Mouse (Mus musculus) heart, embryonic 12.5 days (tissue): ENCODE measurements at regions not wholly inside any gene's neighbourhood (a gene's known extent, or its start where the extent isn't known, plus 50 kb on each side); places are given as distances from the start of the nearest gene placed in this dataset.

Source experiments
- ATAC-seq: fragments of 200-750 bp; cut with Nextera tagmentation; 2 replicates; pipeline ENCODE4 v1.8.0; 2017; ENCODE audit warnings: moderate TSS enrichment, moderate library complexity; ENCODE audit not compliant: insufficient number of reproducible peaks, low FRiP score
- H3K27ac ChIP-seq: fragments of 300-500 bp; sonication (generic); 2 replicates; pipeline ENCODE4 v1.5.1; 2016; ENCODE audit warnings: mild to moderate bottlenecking, moderate library complexity; ENCODE audit not compliant: poor library complexity, severe bottlenecking
- H3K27me3 ChIP-seq: fragments of 300-500 bp; sonication (generic); replicated peaks from 2 replicates; pipeline ENCODE4 v1.6.1; 2016; ENCODE audit warnings: mild to moderate bottlenecking, moderate library complexity
- H3K36me3 ChIP-seq: fragments of 300-500 bp; sonication (generic); 2 replicates; pipeline ENCODE4 v1.6.1; 2016; ENCODE audit warnings: mild to moderate bottlenecking, moderate library complexity
- H3K4me1 ChIP-seq: fragments of 300-500 bp; sonication (generic); replicated peaks from 2 replicates; pipeline ENCODE4 v1.6.1; 2016; ENCODE audit warnings: mild to moderate bottlenecking
- H3K4me2 ChIP-seq: fragments of 300-500 bp; sonication (generic); 2 replicates; pipeline ENCODE4 v1.6.1; 2016; ENCODE audit warnings: mild to moderate bottlenecking, moderate library complexity
- H3K4me3 ChIP-seq: fragments of 300-500 bp; sonication (generic); 2 replicates; pipeline ENCODE4 v1.5.1; 2016; ENCODE audit warnings: mild to moderate bottlenecking
- H3K9ac ChIP-seq: fragments of 300-500 bp; sonication (generic); 2 replicates; pipeline ENCODE4 v1.6.1; 2016; ENCODE audit warnings: mild to moderate bottlenecking, moderate library complexity
- H3K9me3 ChIP-seq: fragments of 300-500 bp; sonication (generic); replicated peaks from 2 replicates; pipeline ENCODE4 v1.6.1; 2016; ENCODE audit warnings: mild to moderate bottlenecking, moderate library complexity
- whole genome bisulfite sequencing: fragments of 180-500 bp; shearing (Covaris S2); methylation state at CpG from one replicate; pipeline ENCODE4 v1.1.7; 2016; 5-methylcytosine and 5-hydroxymethylcytosine counted together

DNA sequence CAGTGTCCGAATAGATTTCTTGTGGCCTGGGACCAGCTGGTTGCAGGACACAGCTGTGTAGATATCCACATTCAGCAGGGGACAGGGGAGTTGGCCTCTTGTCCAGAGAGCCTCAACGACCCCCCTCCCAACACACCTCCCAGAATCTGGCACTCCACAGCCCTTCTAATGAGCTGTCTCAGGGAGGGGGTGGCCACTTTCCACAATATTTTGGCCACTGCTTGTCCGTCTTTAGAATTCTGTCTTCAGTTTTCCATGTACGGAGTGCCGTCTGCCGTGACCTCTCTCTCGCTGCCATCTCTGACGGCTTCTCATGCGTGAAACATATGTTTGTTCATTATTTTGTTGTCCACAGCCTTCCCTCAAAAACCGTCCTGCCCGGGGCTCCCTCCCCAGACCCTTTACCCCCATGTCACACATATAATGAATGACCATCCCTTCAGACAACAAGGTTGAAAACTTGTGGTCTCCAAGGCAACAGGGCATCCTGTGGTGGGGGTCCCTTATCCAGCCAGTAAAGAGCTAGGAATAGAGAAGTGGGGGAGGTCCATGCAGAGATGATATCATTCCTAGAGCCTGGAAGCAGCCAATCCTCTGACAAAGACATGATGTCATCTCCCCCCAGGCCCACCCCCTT lies 200.3 kb downstream of the Sox9 start:
- Histone ChIP-seq H3K4me1 (peaks cover 32% of the 10 kb centered on the region), H3K9ac (no peak overlapping the region), H3K9me3 (no peaks in the 10 kb centered on the region), H3K36me3 (no peaks in the 10 kb centered on the region), H3K4me2 (no peak overlapping the region), H3K27ac (no peak overlapping the region), H3K27me3 (peaks cover 39% of the 10 kb centered on the region), H3K4me3 (no peak overlapping the region)
- WGBS = 67% methylated on average over 11 of the region's 11 CpGs
- no peak for ATAC-seq

DNA sequence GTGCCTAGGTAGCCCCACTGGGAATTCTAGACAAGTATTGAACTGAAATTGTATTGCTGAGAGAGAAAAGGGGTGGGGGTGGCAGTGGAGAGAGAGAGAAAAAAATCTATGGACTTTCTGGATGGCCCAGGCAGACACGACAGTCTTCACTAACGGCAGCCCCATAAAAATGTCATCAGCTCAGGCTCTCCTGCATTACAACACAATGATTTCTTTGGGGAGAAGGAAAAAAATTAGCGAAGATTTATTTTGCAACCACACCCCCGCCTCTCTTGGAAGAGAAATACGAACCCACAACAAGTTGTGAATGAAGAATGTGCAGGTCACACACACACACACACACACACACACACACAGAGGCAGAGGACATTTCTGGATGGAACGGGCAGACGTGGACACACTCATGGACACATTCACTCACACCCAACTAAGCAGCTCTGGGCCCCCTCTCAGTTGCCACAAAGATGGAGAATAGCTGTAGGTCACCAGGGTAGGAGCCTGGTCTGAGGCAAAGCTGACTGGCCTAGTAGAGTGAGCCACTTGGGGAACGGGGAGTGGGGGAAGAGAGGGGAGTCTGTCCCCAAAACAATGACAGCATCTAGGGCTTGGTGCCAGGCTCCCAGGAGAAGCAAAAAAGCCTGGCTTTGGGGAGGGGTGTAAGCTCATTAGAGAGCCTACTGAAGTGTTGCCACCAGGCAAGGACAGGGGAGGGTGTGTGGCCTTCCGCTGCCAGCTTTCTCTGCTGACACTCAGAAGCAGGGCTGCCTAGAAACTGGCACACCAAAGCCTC lies 201.0 kb downstream of the Sox9 start:
- no peak overlapping the region for H3K27ac ChIP-seq
- no peak for ATAC-seq
- no peaks in the 10 kb centered on the region for H3K9me3 ChIP-seq
- peaks cover 40% of the 10 kb centered on the region for H3K27me3 ChIP-seq
- no peaks in the 10 kb centered on the region for H3K36me3 ChIP-seq
- no peak overlapping the region for H3K4me3 ChIP-seq
- no peak overlapping the region for H3K9ac ChIP-seq
- no peak overlapping the region for H3K4me2 ChIP-seq
- H3K4me1 ChIP-seq = peaks cover 32% of the 10 kb centered on the region
- 71% methylated on average over 9 of the region's 9 CpGs for WGBS

DNA sequence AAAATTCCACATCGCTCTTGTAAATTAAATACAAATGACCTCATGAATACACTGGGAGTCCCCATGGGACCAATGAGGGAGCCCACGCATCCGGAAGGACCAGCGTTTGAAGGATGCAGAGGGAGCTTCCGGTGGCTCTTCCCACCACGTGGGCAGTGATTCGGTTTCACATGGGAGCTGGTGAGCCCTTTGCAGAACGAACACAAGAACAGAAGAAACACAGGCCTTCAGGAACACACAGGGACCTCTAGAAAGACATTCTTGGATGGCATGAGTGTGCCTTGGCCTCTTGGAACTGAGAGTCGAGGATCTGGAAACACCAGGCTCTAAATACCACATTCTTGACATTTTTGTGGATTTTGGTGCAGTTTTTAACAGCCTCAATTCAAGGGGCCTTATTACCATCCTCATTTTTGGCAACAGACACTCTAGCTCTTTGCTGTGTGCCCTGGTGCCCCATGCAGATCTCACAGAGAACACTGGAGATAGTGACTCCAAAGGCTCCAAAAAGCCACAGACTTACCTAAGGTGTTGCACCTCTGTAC lies 204.1 kb downstream of the Sox9 start:
- Histone ChIP-seq H3K27ac (no peak overlapping the region), H3K4me3 (no peak overlapping the region), H3K9ac (no peak overlapping the region), H3K36me3 (no peaks in the 10 kb centered on the region), H3K4me2 (no peak overlapping the region), H3K4me1 (peaks cover 35% of the 10 kb centered on the region), H3K9me3 (no peaks in the 10 kb centered on the region), H3K27me3 (peaks cover 44% of the 10 kb centered on the region)
- WGBS = 77% methylated on average over 9 of the region's 9 CpGs
- no peak for ATAC-seq

DNA sequence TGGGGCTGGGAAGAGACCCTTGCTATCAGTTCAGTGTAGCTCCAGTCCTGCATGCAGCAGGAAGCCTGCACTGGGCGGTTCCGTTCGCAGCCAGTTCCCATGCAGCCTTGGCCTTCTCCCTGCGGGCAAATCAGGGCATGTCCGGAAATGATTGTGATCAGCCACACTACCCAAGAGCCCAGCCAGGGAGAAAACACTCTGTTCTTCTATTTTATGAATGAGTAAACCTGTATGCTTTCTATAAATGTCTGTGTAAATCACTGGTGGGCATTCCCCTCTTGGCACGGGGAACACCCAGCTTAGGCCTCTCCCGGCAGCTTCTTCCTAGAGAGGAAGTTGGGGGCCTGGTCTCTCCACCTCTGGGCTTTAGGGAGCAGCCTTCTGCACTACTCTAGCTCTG lies 205.8 kb downstream of the Sox9 start:
- H3K9me3 ChIP-seq = no peaks in the 10 kb centered on the region
- 65% methylated on average over 7 of the region's 7 CpGs for WGBS
- H3K36me3 ChIP-seq = no peaks in the 10 kb centered on the region
- H3K27me3 ChIP-seq = peaks cover 42% of the 10 kb centered on the region
- H3K27ac ChIP-seq = no peak overlapping the region
- H3K4me2 ChIP-seq = no peak overlapping the region
- no peak overlapping the region for H3K4me3 ChIP-seq
- no peak for ATAC-seq
- peaks cover 35% of the 10 kb centered on the region for H3K4me1 ChIP-seq
- no peak overlapping the region for H3K9ac ChIP-seq

DNA sequence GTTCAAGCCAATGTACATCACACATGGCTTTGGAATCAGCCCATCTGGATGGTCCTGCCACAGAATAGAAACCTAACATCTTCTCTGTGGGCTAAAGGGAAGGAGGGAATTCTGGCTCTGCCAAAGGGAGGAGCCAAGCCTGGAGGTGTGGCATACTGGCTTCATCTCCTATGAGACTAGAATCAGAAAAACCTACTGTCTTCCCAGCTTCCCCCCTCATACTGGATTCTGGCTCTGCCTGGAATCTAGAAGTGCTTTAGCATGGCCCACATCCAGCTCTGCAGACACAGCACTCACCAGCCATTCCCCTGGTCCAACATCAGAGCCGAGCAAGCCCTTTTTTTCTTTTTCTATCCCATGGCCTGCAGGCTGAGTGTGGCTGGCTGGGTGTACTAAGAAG lies 206.9 kb downstream of the Sox9 start:
- no peaks in the 10 kb centered on the region for H3K36me3 ChIP-seq
- H3K4me3 ChIP-seq = no peak overlapping the region
- H3K4me1 ChIP-seq = peaks cover 30% of the 10 kb centered on the region
- H3K4me2 ChIP-seq = no peak overlapping the region
- 44% methylated on average over 1 of the region's 1 CpGs for WGBS
- no peak overlapping the region for H3K27ac ChIP-seq
- peaks cover 37% of the 10 kb centered on the region for H3K27me3 ChIP-seq
- ATAC-seq = no peak
- no peak overlapping the region for H3K9ac ChIP-seq
- H3K9me3 ChIP-seq = no peaks in the 10 kb centered on the region

DNA sequence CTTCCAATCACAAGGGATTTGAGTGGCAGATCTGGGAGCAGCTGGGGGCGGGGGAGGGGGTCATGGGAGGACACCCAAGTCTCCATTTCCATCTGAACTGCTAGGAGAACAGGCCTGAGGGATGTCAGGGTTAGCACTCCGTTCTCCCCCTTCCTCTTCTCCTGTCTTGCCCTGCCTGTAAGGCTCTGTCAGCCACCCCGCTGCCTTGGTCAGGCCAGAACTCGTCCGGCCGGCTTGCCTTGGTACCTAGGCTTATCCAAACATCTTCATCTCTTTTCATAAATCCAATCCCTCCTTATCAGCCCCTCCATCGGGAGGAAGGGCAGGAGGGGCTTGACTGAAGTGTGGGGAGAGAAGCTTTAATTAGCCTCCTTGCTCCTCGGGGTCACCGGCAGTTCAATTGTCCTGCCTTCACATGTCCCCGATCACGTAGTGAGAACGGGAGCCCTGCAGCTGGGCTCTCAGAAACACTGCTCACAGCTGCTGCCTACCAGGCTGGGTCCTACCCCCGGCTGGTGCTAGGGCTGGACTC lies 208.0 kb downstream of the Sox9 start:
- no peak for ATAC-seq

DNA sequence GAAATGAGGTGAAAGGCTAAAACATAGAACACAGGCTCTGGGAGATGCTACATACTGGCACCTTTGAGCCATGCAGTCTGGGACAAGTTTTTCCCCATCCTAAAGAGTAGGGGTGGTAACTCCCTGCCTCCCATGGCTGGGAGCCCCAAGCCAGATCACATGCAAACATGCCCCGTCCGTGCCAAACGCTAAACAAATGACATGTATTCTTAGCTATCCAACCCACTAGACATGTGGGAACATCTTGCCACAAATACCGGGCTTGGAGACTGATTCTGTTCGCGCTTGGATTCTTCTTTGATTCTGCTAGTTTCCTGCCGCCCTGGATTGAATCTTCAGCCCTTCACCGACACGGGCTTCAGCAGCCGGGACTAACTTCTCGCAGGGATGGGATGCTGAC lies 208.7 kb downstream of the Sox9 start:
- 85% methylated on average over 11 of the region's 11 CpGs for WGBS
- Histone ChIP-seq H3K9ac (no peak overlapping the region), H3K36me3 (no peaks in the 10 kb centered on the region), H3K4me1 (peaks cover 30% of the 10 kb centered on the region), H3K9me3 (no peaks in the 10 kb centered on the region), H3K4me3 (no peak overlapping the region), H3K4me2 (no peak overlapping the region), H3K27me3 (peaks cover 27% of the 10 kb centered on the region), H3K27ac (no peak overlapping the region)
- ATAC-seq = no peak

More for the DNA sequence above, 208.0 kb downstream of the Sox9 start:
- H3K9me3 ChIP-seq = no peaks in the 10 kb centered on the region
- no peak overlapping the region for H3K4me3 ChIP-seq
- H3K9ac ChIP-seq = no peak overlapping the region
- H3K4me2 ChIP-seq = no peak overlapping the region
- peaks cover 30% of the 10 kb centered on the region for H3K4me1 ChIP-seq
- 43% methylated on average over 13 of the region's 13 CpGs for WGBS
- no peaks in the 10 kb centered on the region for H3K36me3 ChIP-seq
- peaks cover 28% of the 10 kb centered on the region for H3K27me3 ChIP-seq
- no peak overlapping the region for H3K27ac ChIP-seq

- Histone ChIP-seq H3K9me3 (no peaks in the 10 kb centered on the region), H3K4me2 (0 out of 2 replicates have a peak overlapping the region, but pooled peaks have one; percentile 7), H3K9ac (no peak overlapping the region), H3K36me3 (no peaks in the 10 kb centered on the region), H3K27ac (no peak overlapping the region), H3K4me3 (no peak overlapping the region), H3K27me3 (peaks cover 16% of the 10 kb centered on the region; the same call in 1 of the 2 replicates), H3K4me1 (peaks cover 30% of the 10 kb centered on the region)
- no peak for ATAC-seq
- 36% methylated on average over 13 of the region's 13 CpGs for WGBS
Observed at GRCm38 (mm10) chr11:112991862-112992261, 209.8 kb downstream of the Sox9 start.

DNA sequence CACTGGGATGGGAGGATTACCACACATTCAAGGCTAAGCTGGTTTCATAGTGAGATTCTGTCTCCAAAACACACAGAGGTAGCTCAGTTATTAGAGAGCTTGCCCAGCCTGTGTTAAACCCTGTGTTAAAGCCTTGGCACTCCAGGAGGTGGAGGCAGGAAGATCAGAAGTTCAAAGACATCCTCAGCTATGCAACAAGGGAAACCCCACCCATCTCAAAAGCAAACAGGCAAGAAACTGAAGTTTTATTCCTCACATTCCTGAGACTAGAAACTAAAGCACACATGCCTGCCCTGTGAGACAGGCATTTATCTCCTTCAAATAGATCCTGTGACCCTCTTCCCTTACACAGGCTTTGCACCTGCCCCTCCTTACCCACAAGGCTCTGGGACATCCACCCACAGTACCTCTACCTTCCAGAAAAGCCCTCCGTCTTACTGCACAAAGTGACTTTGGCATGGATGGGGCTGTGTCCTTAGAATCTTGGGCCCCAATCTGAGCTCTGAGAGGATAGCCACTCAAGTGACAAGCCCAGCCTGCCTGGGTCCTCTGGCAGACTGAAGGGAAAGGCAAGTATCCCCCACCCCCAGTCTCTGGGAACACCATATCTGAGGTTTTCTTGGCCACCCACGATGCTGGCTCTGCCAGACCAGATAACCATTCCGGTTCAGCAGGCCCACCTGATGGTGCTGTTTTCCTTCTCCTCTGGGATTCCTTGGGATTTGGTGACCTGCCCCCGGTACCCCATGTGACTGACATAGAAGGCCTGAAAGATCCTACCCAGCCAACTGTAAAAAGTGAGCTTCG lies 217.0 kb downstream of the Sox9 start:
- H3K4me2 ChIP-seq = no peak overlapping the region
- H3K4me3 ChIP-seq = no peak overlapping the region
- H3K9me3 ChIP-seq = no peaks in the 10 kb centered on the region
- ATAC-seq = no peak
- H3K27me3 ChIP-seq = peaks cover 23% of the 10 kb centered on the region
- 27% methylated on average over 5 of the region's 5 CpGs for WGBS
- H3K27ac ChIP-seq = no peak overlapping the region
- H3K9ac ChIP-seq = no peak overlapping the region
- no peaks in the 10 kb centered on the region for H3K36me3 ChIP-seq
- H3K4me1 ChIP-seq = 0 out of 2 replicates have a peak, but pooled peaks cover 8% of the 10 kb centered on the region

DNA sequence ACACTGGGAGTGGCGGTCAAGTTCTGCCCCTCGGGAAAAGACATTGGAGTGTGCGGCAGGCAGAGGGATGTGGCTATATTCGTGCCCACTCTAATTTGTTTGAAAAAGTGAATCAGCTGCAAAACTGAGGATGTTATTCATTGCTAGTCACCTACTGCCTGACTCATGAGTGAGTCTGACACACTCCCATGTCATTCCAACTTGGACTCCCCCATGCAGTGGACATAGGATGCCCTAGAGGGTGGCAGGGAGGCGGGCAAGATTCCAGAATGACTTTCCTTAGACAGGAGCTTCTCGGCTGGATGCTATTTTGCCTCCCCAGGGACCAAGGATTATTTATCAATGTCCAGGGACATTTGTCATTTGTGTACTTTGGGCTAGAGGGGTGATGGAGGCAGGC lies 219.0 kb downstream of the Sox9 start:
- H3K9me3 ChIP-seq = no peaks in the 10 kb centered on the region
- 80% methylated on average over 6 of the region's 6 CpGs for WGBS
- ATAC-seq = no peak
- H3K4me3 ChIP-seq = no peak overlapping the region
- H3K27me3 ChIP-seq = peaks cover 23% of the 10 kb centered on the region
- no peak overlapping the region for H3K9ac ChIP-seq
- H3K36me3 ChIP-seq = no peaks in the 10 kb centered on the region
- H3K27ac ChIP-seq = no peak overlapping the region
- 0 out of 2 replicates have a peak, but pooled peaks cover 8% of the 10 kb centered on the region for H3K4me1 ChIP-seq
- H3K4me2 ChIP-seq = no peak overlapping the region

GRCm38 (mm10) chr11:113005895-113006294 lies 223.9 kb downstream of the Sox9 start:
- H3K9me3 ChIP-seq = no peaks in the 10 kb centered on the region
- WGBS = 44% methylated on average over 9 of the region's 9 CpGs
- no peak for ATAC-seq
- H3K4me2 ChIP-seq = no peak overlapping the region
- peaks cover 8% of the 10 kb centered on the region; the same call in 1 of the 2 replicates for H3K27me3 ChIP-seq
- no peak overlapping the region for H3K4me3 ChIP-seq
- no peak overlapping the region for H3K9ac ChIP-seq
- H3K36me3 ChIP-seq = no peaks in the 10 kb centered on the region
- no peak overlapping the region for H3K27ac ChIP-seq
- H3K4me1 ChIP-seq = no peaks in the 10 kb centered on the region
